Mouse (Mus musculus): ENCODE results near the gene Nup85.

Gene Nup85

GRCm38 (mm10) chr11:115613138-115613945 lies 49.1 kb downstream of the Nup85 start:
- in situ Hi-C loops (cut with MboI, MseI): no loop called here

- in situ Hi-C loops (cut with MboI, MseI): no loop called here
Measured at GRCm38 (mm10) chr11:115614346-115615107, 50.3 kb downstream of the Nup85 start.

GRCm38 (mm10) chr11:115615108-115615825 lies 51.0 kb downstream of the Nup85 start:
- in situ Hi-C loops (cut with MboI, MseI): no loop called here

GRCm38 (mm10) chr11:115615875-115616274 lies 51.6 kb downstream of the Nup85 start:
- in situ Hi-C loops (cut with MboI, MseI): no loop called here

- in situ Hi-C loops (cut with MboI, MseI): no loop called here
Measured at GRCm38 (mm10) chr11:115616371-115616770, 52.1 kb downstream of the Nup85 start.

- in situ Hi-C loops (cut with MboI, MseI): no loop called here
Measured at GRCm38 (mm10) chr11:115616893-115617292, 52.7 kb downstream of the Nup85 start.

GRCm38 (mm10) chr11:115618001-115618400 lies 53.8 kb downstream of the Nup85 start:
- in situ Hi-C loops (cut with MboI, MseI): no loop called here

- in situ Hi-C loops (cut with MboI, MseI): no loop called here
Measured at GRCm38 (mm10) chr11:115618732-115619516, 54.7 kb downstream of the Nup85 start.

- in situ Hi-C loops (cut with MboI, MseI): loop anchor here (5.0 kb wide), 1 partner anchor 192 kb away; the partner anchor contains the start of genes Caskin2 and Tsen54
Measured at GRCm38 (mm10) chr11:115619949-115620348, 55.7 kb downstream of the Nup85 start.

- in situ Hi-C loops (cut with MboI, MseI): loop anchor here (5.0 kb wide), 1 partner anchor 189 kb away; the partner anchor contains the start of genes Caskin2 and Tsen54
Measured at GRCm38 (mm10) chr11:115623487-115624070, 59.3 kb downstream of the Nup85 start.

- in situ Hi-C loops (cut with MboI, MseI): loop anchor here (25.0 kb wide), 1 partner anchor 1711 kb away; no protein-coding TSS in a partner anchor
Measured at GRCm38 (mm10) chr11:115625877-115626276, 61.6 kb downstream of the Nup85 start.

GRCm38 (mm10) chr11:115626824-115627616 lies 62.8 kb downstream of the Nup85 start:
- in situ Hi-C loops (cut with MboI, MseI): loop anchor here (25.0 kb wide), 1 partner anchor 1710 kb away; no protein-coding TSS in a partner anchor

GRCm38 (mm10) chr11:115627705-115628464 lies 63.7 kb downstream of the Nup85 start, which contains the start of gene Slc25a19:
Gene Slc25a19, minus strand, starts transcription at chr11:115628295.
- in situ Hi-C loops (cut with MboI, MseI): loop anchor here (25.0 kb wide), 1 partner anchor 1709 kb away; no protein-coding TSS in a partner anchor

- in situ Hi-C loops (cut with MboI, MseI): loop anchor here (25.0 kb wide), 1 partner anchor 1709 kb away; no protein-coding TSS in a partner anchor
Measured at GRCm38 (mm10) chr11:115628465-115629101, 64.3 kb downstream of the Nup85 start.

- in situ Hi-C loops (cut with MboI, MseI): loop anchor here (10.0 to 25.0 kb wide), 2 partner anchors 465 to 1707 kb away; partner anchors contain the start of gene Slc9a3r1
Measured at GRCm38 (mm10) chr11:115629734-115630531, 65.7 kb downstream of the Nup85 start.

GRCm38 (mm10) chr11:115630532-115631504 lies 66.6 kb downstream of the Nup85 start:
- in situ Hi-C loops (cut with MboI, MseI): loop anchor here (10.0 to 25.0 kb wide), 2 partner anchors 466 to 1706 kb away; partner anchors contain the start of gene Slc9a3r1
